Mouse (Mus musculus): ENCODE measurements at regions not wholly inside any gene's neighbourhood (a gene's known extent, or its start where the extent isn't known, plus 50 kb on each side); places are given as distances from the start of the nearest gene placed in this dataset.

DNA sequence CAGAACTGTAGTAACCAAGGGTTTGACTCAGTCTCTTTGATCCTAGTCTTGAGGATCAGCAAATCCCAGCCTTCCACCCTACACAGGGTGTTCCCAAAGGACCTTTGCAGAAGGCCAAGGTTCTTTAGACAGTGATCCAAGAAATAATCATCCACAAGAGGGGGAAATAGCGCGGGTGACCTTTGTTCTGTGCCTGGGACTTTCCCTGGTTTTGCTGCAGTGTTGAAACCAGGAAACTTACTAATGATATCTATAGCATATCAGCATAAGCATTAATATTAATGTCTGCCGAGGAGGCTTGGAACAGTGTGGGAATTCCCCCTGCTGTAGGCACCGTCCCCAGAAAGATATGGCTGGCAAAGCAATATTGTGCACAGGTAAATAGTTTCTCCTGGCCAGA is 138.4 kb upstream of the Tmem45b start:
- no peak for TF ChIP-seq CTCF (IDR thresholded peaks at IDR 0.05; ENCODE audit: low read depth)
- no peak for TF ChIP-seq EP300 (IDR thresholded peaks at IDR 0.05; ENCODE audit: low read depth)
